Mouse (Mus musculus) heart, adult 8-10 months (tissue): Measurements from ENCODE around the gene Ntrk3. TPM values are rescaled to one million over a fixed set of nuclear protein-coding genes. Genes with fewer than 3 reads are reported as not detected.

Experiments
- DNase-seq: peaks from one replicate; pipeline ENCODE4 v3.0.0; 2022; ENCODE audit warnings: low spot score
- total RNA-seq, 4 experiments: library from RNA; stranded (reverse); gene quantifications; 2 replicates each; pipeline ENCODE4 v1.2.4; 2022

Ntrk3 gene
- total RNA-seq, 4 experiments from 2014 or later = 1.1 to 1.6 (median 1.2) TPM

GRCm38 (mm10) chr7:78443373-78444036, 294.3 kb downstream of the Ntrk3 start:
- no peak for DNase-seq

GRCm38 (mm10) chr7:78441706-78442105, 296.1 kb downstream of the Ntrk3 start:
- DNase-seq = peak; percentile 8

GRCm38 (mm10) chr7:78440896-78441295, 296.9 kb downstream of the Ntrk3 start:
- no peak for DNase-seq

GRCm38 (mm10) chr7:78440476-78440875, 297.3 kb downstream of the Ntrk3 start:
- no peak for DNase-seq

GRCm38 (mm10) chr7:78439361-78440120, 298.3 kb downstream of the Ntrk3 start:
- peak; percentile 41 for DNase-seq

- no peak for DNase-seq
These were observed 304.1 kb downstream of the Ntrk3 start for GRCm38 (mm10) chr7:78433617-78434144.

GRCm38 (mm10) chr7:78431611-78432010, 306.2 kb downstream of the Ntrk3 start:
- no peak for DNase-seq

GRCm38 (mm10) chr7:78412172-78412571, 325.6 kb downstream of the Ntrk3 start:
- DNase-seq = no peak

- DNase-seq = no peak
These were observed 327.8 kb downstream of the Ntrk3 start for GRCm38 (mm10) chr7:78409970-78410369.

GRCm38 (mm10) chr7:78406641-78407291, 331.0 kb downstream of the Ntrk3 start:
- DNase-seq = no peak

- no peak for DNase-seq
These were observed 333.3 kb downstream of the Ntrk3 start for GRCm38 (mm10) chr7:78404481-78404880.

GRCm38 (mm10) chr7:78402495-78402894, 335.3 kb downstream of the Ntrk3 start:
- DNase-seq = no peak

GRCm38 (mm10) chr7:78400219-78400618, 337.6 kb downstream of the Ntrk3 start:
- DNase-seq = no peak

- DNase-seq = no peak
These were observed 339.4 kb downstream of the Ntrk3 start for GRCm38 (mm10) chr7:78398377-78398776.

- DNase-seq = no peak
These were observed 340.6 kb downstream of the Ntrk3 start for GRCm38 (mm10) chr7:78397215-78397614.

GRCm38 (mm10) chr7:78390019-78390418, 347.8 kb downstream of the Ntrk3 start:
- no peak for DNase-seq

- DNase-seq = no peak
These were observed 349.7 kb downstream of the Ntrk3 start for GRCm38 (mm10) chr7:78388101-78388500.

- peak; percentile 40 for DNase-seq
These were observed 351.8 kb downstream of the Ntrk3 start for GRCm38 (mm10) chr7:78385971-78386370.

- peak; percentile 28 for DNase-seq
These were observed 353.7 kb downstream of the Ntrk3 start for GRCm38 (mm10) chr7:78384111-78384510.

- no peak for DNase-seq
These were observed 355.7 kb downstream of the Ntrk3 start for GRCm38 (mm10) chr7:78382126-78382525.

- no peak for DNase-seq
These were observed 358.0 kb downstream of the Ntrk3 start for GRCm38 (mm10) chr7:78379784-78380183.

GRCm38 (mm10) chr7:78378306-78378705, 359.5 kb downstream of the Ntrk3 start:
- DNase-seq = no peak
